Mouse (Mus musculus) retina, adult 2 months (tissue): ENCODE data around the gene Gm20738.
"Not testable (repeated sequence)": the region's sequence is repeated elsewhere in the genome, so short reads cannot be mapped to it uniquely, and the experiment has no call there.

Experiments used
- DNase-seq: peaks from one replicate; pipeline ENCODE4 v3.0.0-alpha.2; 2012; ENCODE audit warnings: low read depth, low spot score

Gene Gm20738

DNA sequence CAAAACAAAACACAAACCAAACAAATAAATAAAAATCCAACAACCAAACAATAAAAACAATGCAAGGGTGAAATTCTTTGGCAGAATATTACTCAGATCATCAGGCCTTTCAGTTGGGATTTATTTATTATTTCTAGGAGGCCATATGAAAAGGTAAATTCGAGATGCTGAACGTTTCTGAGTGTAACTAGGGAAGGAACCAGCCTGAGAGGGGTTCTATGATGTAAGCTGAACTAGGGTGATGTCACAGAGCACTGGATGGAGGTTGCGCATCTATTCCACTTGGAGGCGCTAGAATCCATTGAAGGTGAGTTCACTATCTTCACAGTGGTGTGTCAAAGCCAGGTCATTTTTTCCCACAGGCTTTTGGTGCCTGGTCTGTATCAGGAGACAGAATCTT is at the start of gene Gm20738:
Gm20738 (plus strand) TSS at position 301 of the 400 bp plus-strand sequence.
- DNase-seq = not testable (repeated sequence)
